In genomic region chr16:43922024-43922423, GRCm38 (mm10) we compare ENCODE assay signal across 19 mouse cellular contexts. TPM values are rescaled to one million over a fixed set of nuclear protein-coding genes. Genes with fewer than 3 reads are reported as not detected.
DNase-seq lines count a peak whose midpoint lies in the region; ATAC-seq and TF ChIP-seq lines count a peak whose summit lies in the region.
"Had no signal": no experiment of that assay in that cellular context is flagged by ENCODE, and none has a peak within 500 bp of the region (broad histone marks: within the 10 kb centered on the region; RNA-seq: fewer than 3 reads in every experiment).

No protein-coding gene starts in this region.

- no peak for TF ChIP-seq CTCF in layer of hippocampus, adult 2 months (conservative IDR thresholded peaks at IDR 0.05)

- no peak overlapping the region for H3K9ac ChIP-seq in midbrain, embryonic 14.5 days (replicated peaks; ENCODE audit: low read length)
- H3K9ac ChIP-seq: forebrain, embryonic 13.5 days; hindbrain, embryonic 12.5 days; hindbrain, embryonic 15.5 days had no signal

- no peaks in the 10 kb centered on the region for H3K9me3 ChIP-seq in midbrain, embryonic 14.5 days (ENCODE audit: control insufficient read depth, low read length)
- H3K9me3 ChIP-seq: forebrain, embryonic 10.5 days; forebrain, embryonic 13.5 days; hindbrain, embryonic 12.5 days; hindbrain, embryonic 15.5 days had no signal

- H3K27ac ChIP-seq in layer of hippocampus, adult 2 months, result peak overlapping the region; percentile 19; the same call in 1 of the 2 replicates
- no peak overlapping the region for H3K27ac ChIP-seq in midbrain, embryonic 14.5 days (replicated peaks; ENCODE audit: low read depth, low read length)
- H3K27ac ChIP-seq: forebrain, embryonic 10.5 days; forebrain, embryonic 13.5 days; hindbrain, embryonic 12.5 days; hindbrain, embryonic 15.5 days had no signal

- ATAC-seq in midbrain, embryonic 14.5 days (ENCODE audit: low FRiP score, low TSS enrichment), result peak; percentile 70; the same call in 1 of the 2 replicates
- ATAC-seq: forebrain, embryonic 13.5 days; forebrain, embryonic 16.5 days; Patski had no signal

- no peak overlapping the region for H3K4me2 ChIP-seq in midbrain, embryonic 14.5 days (ENCODE audit: low read length)
- H3K4me2 ChIP-seq: forebrain, embryonic 13.5 days; heart, embryonic 11.5 days; hindbrain, embryonic 12.5 days; hindbrain, embryonic 15.5 days had no signal

- no peak overlapping the region for H3K4me3 ChIP-seq in layer of hippocampus, adult 2 months
- H3K4me3 ChIP-seq in midbrain, embryonic 14.5 days (replicated peaks; ENCODE audit: low read depth, low read length), result no peak overlapping the region
- H3K4me3 ChIP-seq: forebrain, embryonic 10.5 days; forebrain, embryonic 13.5 days; hindbrain, embryonic 12.5 days; hindbrain, embryonic 15.5 days had no signal

- DNase-seq in layer of hippocampus, adult 2 months (ENCODE audit: low spot score in 2 of 2), result no peak
- DNase-seq in layer of hippocampus, adult 11-12 months (ENCODE audit: low spot score), result no peak
- DNase-seq in Muller cell, postnatal 12 days (ENCODE audit: inconsistent ontology term), result peak; percentile 32
- peak; percentile 47 for DNase-seq in midbrain, embryonic 14.5 days
- no peak for DNase-seq in gastrocnemius, postnatal 14 days
- no peak for DNase-seq in kidney, postnatal 14 days
- DNase-seq: adrenal gland, postnatal 10 days; cerebellum, adult 18-20 months; cerebellum, adult 9-10 months; cerebellum, postnatal 14 days; gastrocnemius, postnatal 10 days; heart, adult 11 months had no signal

- 18% methylated on average over 2 of the region's 2 CpGs for WGBS in midbrain, embryonic 14.5 days

- H3K4me1 ChIP-seq in midbrain, embryonic 14.5 days (ENCODE audit: control insufficient read depth, insufficient read depth, low read length), result 0 out of 2 replicates have a peak, but pooled peaks cover 4% of the 10 kb centered on the region
- H3K4me1 ChIP-seq: hindbrain, embryonic 12.5 days; hindbrain, embryonic 15.5 days had no signal

- intact Hi-C loops in gastrocnemius, postnatal 14 days (cut with DNase I; ENCODE audit: low total_unique reads), result no loop called here

- H3K27me3 ChIP-seq in midbrain, embryonic 14.5 days (ENCODE audit: control insufficient read depth, insufficient read depth, low read length), result no peaks in the 10 kb centered on the region
- H3K27me3 ChIP-seq: forebrain, embryonic 13.5 days; hindbrain, embryonic 12.5 days; hindbrain, embryonic 15.5 days; Patski had no signal

- H3K36me3 ChIP-seq in midbrain, embryonic 14.5 days (ENCODE audit: control insufficient read depth, insufficient read depth, low read length), result no peaks in the 10 kb centered on the region
- H3K36me3 ChIP-seq: hindbrain, embryonic 15.5 days had no signal

RNA-seq across cellular contexts. Expression of gene Qtrt2, which starts 4.6 kb away (rescaled TPM):
- 10 to 100 TPM; 38.8 to 40.7 TPM for total RNA-seq in layer of hippocampus, adult 2 months (2021)
- 19.5 and 28.9 TPM in 2 replicates for polyA plus RNA-seq in midbrain, embryonic 14.5 days (2014; fragmentation: Nextera tagmentation; extraction: Ambion mirVana)
- 1 to 10 TPM; 7.4 to 9.5 TPM for total RNA-seq in gastrocnemius, postnatal 14 days (2021)

RNA-seq across cellular contexts. Expression of gene Ccdc191, which starts 32.4 kb away (rescaled TPM):
- total RNA-seq in layer of hippocampus, adult 2 months (2021), result 1 to 10 TPM; 4.8 to 5.1 TPM
- polyA plus RNA-seq in midbrain, embryonic 14.5 days (2014; fragmentation: Nextera tagmentation; extraction: Ambion mirVana), result 6.6 and 8.6 TPM in 2 replicates
- 1 to 10 TPM in 1 of 2 experiments, under 1 TPM in 1; 0.92 to 2.2 TPM for total RNA-seq in gastrocnemius, postnatal 14 days (2021)

RNA-seq across cellular contexts. Expression of gene Zdhhc23, which starts 57.6 kb away (rescaled TPM):
- 10 to 100 TPM; 43.4 to 49.1 TPM for total RNA-seq in layer of hippocampus, adult 2 months (2021)
- 2.6 and 3.0 TPM in 2 replicates for polyA plus RNA-seq in midbrain, embryonic 14.5 days (2014; fragmentation: Nextera tagmentation; extraction: Ambion mirVana)
- 1 to 10 TPM; 1.6 to 6.0 TPM for total RNA-seq in gastrocnemius, postnatal 14 days (2021)

Comparison
In these comparisons a context has a peak if more than half of its experiments do, and no peak if none do; other contexts are left out.
1. DNase-seq: peak in Muller cell, postnatal 12 days (single experiment) and midbrain, embryonic 14.5 days (single experiment); none in layer of hippocampus, adult 2 months (0 of 2), layer of hippocampus, adult 11-12 months (single experiment), gastrocnemius, postnatal 14 days (single experiment) and kidney, postnatal 14 days (single experiment).
2. RNA of gene Zdhhc23, which starts 57.6 kb away (total RNA-seq): 43.4 to 49.1 TPM in layer of hippocampus, adult 2 months; 1.6 to 6.0 TPM in gastrocnemius, postnatal 14 days; every median in the first group is over 4 times any median in the second.